Mouse (Mus musculus) heart, embryonic 16.5 days (tissue): ENCODE results near the gene Thsd7b. TPM values are rescaled to one million over a fixed set of nuclear protein-coding genes. Genes with fewer than 3 reads are reported as not detected.

Source experiments
- ATAC-seq: fragments of 200-750 bp; cut with Nextera tagmentation; replicated peaks from 2 replicates; pipeline ENCODE4 v1.8.0; 2017; ENCODE audit warnings: moderate number of reproducible peaks; ENCODE audit not compliant: insufficient read depth, low FRiP score; ENCODE audit errors: extremely low read depth
- H3K27ac ChIP-seq: fragments of 300-500 bp; sonication (generic); 2 replicates; pipeline ENCODE4 v1.5.1; 2014; ENCODE audit warnings: mild to moderate bottlenecking, low read length, control low read depth, moderate library complexity
- H3K27me3 ChIP-seq: fragments of 300-500 bp; sonication (generic); 2 replicates; pipeline ENCODE4 v1.6.1; 2014; ENCODE audit warnings: low read length, mixed read lengths; ENCODE audit not compliant: control insufficient read depth, insufficient read depth
- H3K36me3 ChIP-seq: fragments of 300-500 bp; sonication (generic); 2 replicates; pipeline ENCODE4 v1.6.1; 2014; ENCODE audit not compliant: control insufficient read depth, insufficient read depth
- H3K4me1 ChIP-seq: fragments of 300-500 bp; sonication (generic); 2 replicates; pipeline ENCODE4 v1.6.1; 2014; ENCODE audit warnings: low read length, mixed read lengths; ENCODE audit not compliant: control insufficient read depth, insufficient read depth
- H3K4me2 ChIP-seq: fragments of 300-500 bp; sonication (generic); 2 replicates; pipeline ENCODE4 v1.6.1; 2014; ENCODE audit warnings: low read depth, mild to moderate bottlenecking, control low read depth, low read length
- H3K4me3 ChIP-seq: fragments of 300-500 bp; sonication (generic); 2 replicates; pipeline ENCODE4 v1.5.1; 2014; ENCODE audit warnings: mild to moderate bottlenecking, control low read depth, low read length
- H3K9ac ChIP-seq: fragments of 300-500 bp; sonication (generic); 2 replicates; pipeline ENCODE4 v1.6.1; 2014; ENCODE audit warnings: low read length, control low read depth
- H3K9me3 ChIP-seq: fragments of 300-500 bp; sonication (generic); replicated peaks from 2 replicates; pipeline ENCODE4 v1.6.1; 2016; ENCODE audit warnings: low read length; ENCODE audit not compliant: control insufficient read depth
- WGBS: fragments of 180-500 bp; shearing (Covaris S2); extraction: QIAGEN DNeasy Blood & Tissue Kit; methylation state at CpG from one replicate; pipeline ENCODE4 v1.1.7; 2014; 5-methylcytosine and 5-hydroxymethylcytosine counted together
- polyA plus RNA-seq: library from polyadenylated mRNA; unstranded; fragments of >200 nt; fragmentation: Nextera tagmentation; extraction: Ambion mirVana; gene quantifications from 2 replicates; pipeline ENCODE4 v1.2.1, GENCODE M21; 2015

Gene Thsd7b
- polyA plus RNA-seq: 1.5 and 1.7 TPM in 2 replicates

DNA sequence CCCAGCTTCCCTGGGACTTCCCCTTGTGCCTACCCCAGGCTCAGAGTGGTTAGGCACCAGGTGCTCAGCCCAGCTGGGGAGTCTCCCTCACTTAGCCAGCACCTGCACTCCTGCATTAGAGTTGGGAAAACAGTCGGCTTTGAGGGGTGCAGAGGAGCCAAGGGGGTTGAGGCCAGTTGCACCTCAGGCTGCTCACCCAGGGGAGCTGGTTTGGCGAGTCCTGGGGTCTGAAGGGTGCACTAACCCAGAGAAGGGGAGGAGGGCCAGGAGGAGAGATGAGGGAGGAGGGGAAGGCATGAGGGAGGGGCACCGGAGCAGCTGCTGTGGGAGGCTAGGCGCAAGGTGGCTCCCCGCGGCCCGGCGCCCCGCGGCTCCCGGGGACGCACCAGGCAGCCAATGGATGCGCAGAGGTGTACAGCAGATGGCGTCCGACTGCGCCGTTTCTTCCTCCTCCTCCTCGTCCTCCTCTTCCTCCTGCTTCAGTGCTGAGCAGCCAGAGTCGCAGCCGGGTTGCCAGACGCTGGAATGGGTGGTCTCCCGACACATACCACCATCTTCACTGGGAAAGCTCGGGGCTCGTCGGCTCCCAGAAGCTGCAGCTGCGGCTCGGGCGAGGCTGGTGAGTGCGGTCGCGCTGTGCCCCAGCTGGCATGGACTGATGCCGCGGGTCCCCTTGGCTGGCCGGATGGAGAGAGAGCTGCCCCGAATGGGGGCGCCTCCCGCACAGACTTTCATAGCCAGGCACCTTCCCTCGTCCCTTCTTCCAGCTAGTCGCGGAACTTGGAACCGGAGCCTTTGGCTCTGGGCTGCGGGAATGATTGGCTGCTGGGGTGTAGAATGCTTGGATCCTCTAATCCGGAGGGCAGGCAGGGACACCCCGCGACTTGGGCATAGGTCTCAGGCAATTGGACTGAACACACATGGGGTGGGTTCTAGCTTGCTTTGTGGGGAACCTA is at the start of gene Thsd7b:
Thsd7b (plus strand) TSS at position 321 of the 956 bp plus-strand sequence.
- no peak within 1 kb of the TSS for H3K27ac ChIP-seq
- H3K4me2 ChIP-seq: peak within 1 kb of the TSS; percentile 78
- peaks cover 2% of the 10 kb centered on the region; the same call in 1 of the 2 replicates for H3K4me1 ChIP-seq
- 1% methylated on average over 45 of the region's 45 CpGs for WGBS
- ATAC-seq: no peak
- no peaks in the 10 kb centered on the region for H3K36me3 ChIP-seq
- peak within 1 kb of the TSS; percentile 57 for H3K4me3 ChIP-seq
- H3K9me3 ChIP-seq: no peaks in the 10 kb centered on the region
- peaks cover 32% of the 10 kb centered on the region for H3K27me3 ChIP-seq
- H3K9ac ChIP-seq: peak within 1 kb of the TSS; percentile 44

GRCm38 (mm10) chr1:129244292-129244691 is 28.8 kb upstream of the Thsd7b start:
- no peaks in the 10 kb centered on the region for H3K4me1 ChIP-seq
- H3K27me3 ChIP-seq: no peaks in the 10 kb centered on the region
- no peak overlapping the region for H3K27ac ChIP-seq
- no peak overlapping the region for H3K4me2 ChIP-seq
- no peak overlapping the region for H3K9ac ChIP-seq
- no peaks in the 10 kb centered on the region for H3K9me3 ChIP-seq
- H3K36me3 ChIP-seq: no peaks in the 10 kb centered on the region
- H3K4me3 ChIP-seq: no peak overlapping the region
- 46% methylated on average over 3 of the region's 3 CpGs for WGBS
- no peak for ATAC-seq

DNA sequence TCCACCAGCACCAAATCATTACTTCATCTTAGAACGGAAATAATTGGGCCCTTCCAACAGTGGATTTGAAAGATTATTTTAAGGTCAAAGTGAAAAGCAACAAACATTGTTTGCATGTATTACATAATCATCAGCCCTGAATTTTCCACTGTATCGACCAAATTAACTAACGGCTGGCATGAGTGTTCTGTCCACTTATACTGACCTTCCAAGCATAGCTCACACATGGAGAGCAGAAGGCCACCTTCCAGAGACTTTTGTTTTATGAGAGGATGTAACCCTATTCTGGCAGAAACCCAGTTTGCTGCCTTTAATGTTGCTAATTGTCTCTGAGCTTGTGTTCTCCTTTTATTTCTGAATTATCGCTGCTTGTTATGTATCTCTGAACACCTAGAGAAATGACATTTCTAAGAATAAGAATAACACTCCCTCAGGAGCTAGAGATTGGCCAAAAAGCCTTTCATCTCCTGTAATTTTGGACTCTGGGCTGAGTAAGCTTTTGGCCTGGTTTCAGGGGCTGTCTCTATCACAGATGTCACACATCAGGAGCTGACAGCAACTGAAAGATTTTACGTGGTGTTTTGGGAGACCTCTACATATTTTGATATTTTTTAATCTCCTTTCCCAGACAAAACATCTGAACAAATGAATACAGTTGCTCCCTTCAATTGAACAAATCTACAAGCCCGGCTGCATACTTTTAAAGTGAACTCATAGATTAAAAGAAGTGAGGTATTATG is 22.2 kb upstream of the Thsd7b start:
- Histone ChIP-seq H3K9me3 (no peaks in the 10 kb centered on the region), H3K4me1 (0 out of 2 replicates have a peak, but pooled peaks cover 2% of the 10 kb centered on the region), H3K4me3 (no peak overlapping the region), H3K4me2 (no peak overlapping the region), H3K36me3 (no peaks in the 10 kb centered on the region), H3K27me3 (no peaks in the 10 kb centered on the region), H3K9ac (no peak overlapping the region), H3K27ac (no peak overlapping the region)
- peak; percentile 67 for ATAC-seq
- WGBS: 50% methylated on average over 6 of the region's 6 CpGs

DNA sequence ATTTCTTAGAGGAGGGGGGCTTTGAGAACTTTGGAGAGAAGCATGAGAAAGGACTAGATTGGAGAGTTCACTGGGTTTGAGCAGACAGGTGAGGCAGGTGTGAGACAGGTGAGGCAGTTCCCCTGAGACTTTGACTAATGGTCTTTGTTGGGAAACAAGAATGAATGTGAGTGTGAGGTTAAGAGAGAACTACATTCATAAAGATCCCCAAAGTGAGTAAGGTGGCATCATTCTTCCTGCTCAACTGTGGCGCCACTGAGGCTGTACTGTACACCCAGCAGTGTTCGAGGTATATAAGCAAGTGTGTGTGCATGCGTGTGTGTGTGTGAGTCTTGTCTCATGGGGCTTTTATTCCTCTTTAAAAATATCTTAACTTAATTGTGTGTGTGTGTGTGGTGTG is 6.4 kb upstream of the Thsd7b start:
- whole genome bisulfite sequencing: 77% methylated on average over 3 of the region's 3 CpGs
- no peak overlapping the region for H3K4me2 ChIP-seq
- H3K27me3 ChIP-seq: peaks cover 4% of the 10 kb centered on the region; the same call in 1 of the 2 replicates
- no peak for ATAC-seq
- no peak overlapping the region for H3K4me3 ChIP-seq
- no peaks in the 10 kb centered on the region for H3K4me1 ChIP-seq
- H3K9ac ChIP-seq: no peak overlapping the region
- no peak overlapping the region for H3K27ac ChIP-seq
- no peaks in the 10 kb centered on the region for H3K9me3 ChIP-seq
- no peaks in the 10 kb centered on the region for H3K36me3 ChIP-seq

DNA sequence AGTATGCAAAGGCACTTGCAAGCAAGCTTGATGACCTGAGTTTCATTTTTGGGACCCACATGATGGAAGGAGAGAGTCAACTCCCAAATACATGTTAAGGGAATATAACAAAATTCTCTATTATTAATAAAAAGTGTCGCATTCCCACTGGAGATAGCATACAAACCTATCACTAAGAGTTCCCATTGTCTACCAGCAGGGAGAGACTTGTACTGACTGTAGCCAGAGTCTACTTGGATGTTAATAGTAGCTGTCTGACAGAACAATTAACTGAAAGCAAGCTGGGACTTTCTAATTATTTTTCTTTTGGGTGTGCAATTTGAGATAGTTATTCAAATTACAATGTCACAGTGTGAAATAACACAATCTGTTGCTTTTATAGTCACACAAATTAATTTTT is 31.1 kb downstream of the Thsd7b start:
- ATAC-seq: no peak
- H3K9me3 ChIP-seq: no peaks in the 10 kb centered on the region
- no peak overlapping the region for H3K4me3 ChIP-seq
- H3K27ac ChIP-seq: no peak overlapping the region
- no peaks in the 10 kb centered on the region for H3K36me3 ChIP-seq
- no peak overlapping the region for H3K4me2 ChIP-seq
- WGBS: 77% methylated on average over 1 of the region's 1 CpGs
- no peak overlapping the region for H3K9ac ChIP-seq
- H3K4me1 ChIP-seq: no peaks in the 10 kb centered on the region
- no peaks in the 10 kb centered on the region for H3K27me3 ChIP-seq

- WGBS: 70% methylated on average over 6 of the region's 6 CpGs
- Histone ChIP-seq H3K9me3 (no peaks in the 10 kb centered on the region), H3K27me3 (no peaks in the 10 kb centered on the region), H3K27ac (no peak overlapping the region), H3K4me2 (no peak overlapping the region), H3K4me3 (no peak overlapping the region), H3K9ac (no peak overlapping the region), H3K36me3 (no peaks in the 10 kb centered on the region), H3K4me1 (no peaks in the 10 kb centered on the region)
- ATAC-seq: no peak
These were observed 51.3 kb downstream of the Thsd7b start for GRCm38 (mm10) chr1:129324388-129324787.

DNA sequence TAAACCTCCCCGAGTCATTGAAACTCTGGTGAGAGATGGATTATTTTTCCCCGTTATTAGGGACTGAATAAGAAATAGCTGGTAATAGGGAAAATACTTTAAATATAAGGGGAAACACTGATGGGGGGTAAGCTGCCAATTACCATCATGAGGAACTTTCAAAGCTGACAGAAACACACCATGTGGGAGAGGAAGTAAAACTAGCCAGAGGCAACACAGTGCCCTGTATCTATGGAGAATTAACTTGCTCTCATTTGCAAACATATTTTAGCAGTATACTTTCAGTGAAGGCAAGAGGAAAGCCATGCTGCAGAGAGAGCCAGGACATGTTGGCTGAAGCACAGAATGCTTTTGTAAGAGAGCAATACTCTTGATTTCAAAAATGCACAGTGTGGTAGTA is 51.7 kb downstream of the Thsd7b start:
- Histone ChIP-seq H3K4me1 (no peaks in the 10 kb centered on the region), H3K9ac (no peak overlapping the region), H3K36me3 (no peaks in the 10 kb centered on the region), H3K9me3 (no peaks in the 10 kb centered on the region), H3K27ac (no peak overlapping the region), H3K4me2 (no peak overlapping the region), H3K4me3 (no peak overlapping the region), H3K27me3 (no peaks in the 10 kb centered on the region)
- ATAC-seq: no peak
- 67% methylated on average over 2 of the region's 2 CpGs for WGBS

GRCm38 (mm10) chr1:129356631-129357030 is 83.5 kb downstream of the Thsd7b start:
- Histone ChIP-seq H3K4me2 (no peak overlapping the region), H3K9ac (no peak overlapping the region), H3K27me3 (no peaks in the 10 kb centered on the region), H3K9me3 (no peaks in the 10 kb centered on the region), H3K36me3 (no peaks in the 10 kb centered on the region), H3K27ac (no peak overlapping the region), H3K4me1 (no peaks in the 10 kb centered on the region), H3K4me3 (no peak overlapping the region)
- no peak for ATAC-seq
- 65% methylated on average over 6 of the region's 6 CpGs for WGBS

GRCm38 (mm10) chr1:129357378-129357777 is 84.3 kb downstream of the Thsd7b start:
- no peak for ATAC-seq
- Histone ChIP-seq H3K4me3 (no peak overlapping the region), H3K4me2 (no peak overlapping the region), H3K4me1 (no peaks in the 10 kb centered on the region), H3K36me3 (no peaks in the 10 kb centered on the region), H3K27me3 (no peaks in the 10 kb centered on the region), H3K9me3 (no peaks in the 10 kb centered on the region), H3K27ac (no peak overlapping the region), H3K9ac (no peak overlapping the region)
- 84% methylated on average over 2 of the region's 2 CpGs for WGBS
